Mouse (Mus musculus): ENCODE results near the gene St6gal1.

GRCm38 (mm10) chr16:23374938-23375337 is 150.4 kb downstream of the St6gal1 start:
- TF ChIP-seq CTCF (IDR thresholded peaks at IDR 0.05; ENCODE audit: borderline replicate concordance, insufficient read depth, low read depth, low read length) (no peak), POLR2A (IDR thresholded peaks at IDR 0.05; ENCODE audit: borderline replicate concordance, insufficient read depth, low read length) (no peak)
